Mouse (Mus musculus): ENCODE results near the gene Osmr.

Osmr gene

GRCm38 (mm10) chr15:6874601-6875019 lies at the start of gene Osmr:
Gene Osmr, minus strand, starts transcription at chr15:6874969.
- DNase-seq = no peak

GRCm38 (mm10) chr15:6919406-6919805 lies 44.6 kb upstream of the Osmr start:
- no peak for DNase-seq

GRCm38 (mm10) chr15:6914163-6914562 lies 39.4 kb upstream of the Osmr start:
- DNase-seq = no peak

GRCm38 (mm10) chr15:6909669-6910068 lies 34.9 kb upstream of the Osmr start:
- DNase-seq = peak; percentile 82

- no peak for DNase-seq
Measured at GRCm38 (mm10) chr15:6909084-6909483, 34.3 kb upstream of the Osmr start.

GRCm38 (mm10) chr15:6908601-6909000 lies 33.8 kb upstream of the Osmr start:
- DNase-seq = no peak

GRCm38 (mm10) chr15:6906260-6907047 lies 31.7 kb upstream of the Osmr start:
- no peak for DNase-seq

GRCm38 (mm10) chr15:6905726-6906125 lies 31.0 kb upstream of the Osmr start:
- DNase-seq = no peak

GRCm38 (mm10) chr15:6903286-6903975 lies 28.7 kb upstream of the Osmr start:
- DNase-seq = no peak

- no peak for DNase-seq
Measured at GRCm38 (mm10) chr15:6901982-6902639, 27.3 kb upstream of the Osmr start.

- DNase-seq = no peak
Measured at GRCm38 (mm10) chr15:6901236-6901635, 26.5 kb upstream of the Osmr start.

GRCm38 (mm10) chr15:6884260-6884659 lies 9.5 kb upstream of the Osmr start:
- DNase-seq = no peak

GRCm38 (mm10) chr15:6883816-6884215 lies 9.0 kb upstream of the Osmr start:
- DNase-seq = peak; percentile 56

- no peak for DNase-seq
Measured at GRCm38 (mm10) chr15:6883091-6883490, 8.3 kb upstream of the Osmr start.

- DNase-seq = no peak
Measured at GRCm38 (mm10) chr15:6882180-6882579, 7.4 kb upstream of the Osmr start.

- DNase-seq = no peak
Measured at GRCm38 (mm10) chr15:6881211-6881610, 6.4 kb upstream of the Osmr start.

- peak; percentile 18 for DNase-seq
Measured at GRCm38 (mm10) chr15:6873807-6874600, 765 bp downstream of the Osmr start.

- DNase-seq = no peak
Measured at GRCm38 (mm10) chr15:6873154-6873806, 1.5 kb downstream of the Osmr start.

GRCm38 (mm10) chr15:6871621-6872359 lies 3.0 kb downstream of the Osmr start:
- no peak for DNase-seq

- DNase-seq = no peak
Measured at GRCm38 (mm10) chr15:6866888-6867287, 7.9 kb downstream of the Osmr start.

- no peak for DNase-seq
Measured at GRCm38 (mm10) chr15:6862125-6862524, 12.6 kb downstream of the Osmr start.

- no peak for DNase-seq
Measured at GRCm38 (mm10) chr15:6861617-6862016, 13.2 kb downstream of the Osmr start.

All from liver (tissue).